Mouse (Mus musculus): ENCODE measurements at regions not wholly inside any gene's neighbourhood (a gene's known extent, or its start where the extent isn't known, plus 50 kb on each side); places are given as distances from the start of the nearest gene placed in this dataset.
A peak's percentile ranks its signal among the peaks of the same experiment; 100 is the strongest.

GRCm38 (mm10) chr13:5714793-5715192 is 146.5 kb upstream of the Klf6 start:
- DNase-seq (ENCODE audit: low read depth, low spot score): no peak

GRCm38 (mm10) chr13:5716749-5717148 is 144.5 kb upstream of the Klf6 start:
- no peak for DNase-seq (ENCODE audit: low read depth, low spot score)

GRCm38 (mm10) chr13:5723319-5723718 is 138.0 kb upstream of the Klf6 start:
- peak; percentile 42 for DNase-seq (ENCODE audit: low read depth, low spot score)

GRCm38 (mm10) chr13:5724364-5724763 is 136.9 kb upstream of the Klf6 start:
- peak; percentile 99 for DNase-seq (ENCODE audit: low read depth, low spot score)

- no peak for DNase-seq (ENCODE audit: low read depth, low spot score)
These were observed 135.3 kb upstream of the Klf6 start for GRCm38 (mm10) chr13:5725984-5726383.

GRCm38 (mm10) chr13:5726446-5726845 is 134.8 kb upstream of the Klf6 start:
- DNase-seq (ENCODE audit: low read depth, low spot score): peak; percentile 67

GRCm38 (mm10) chr13:5728172-5728571 is 133.1 kb upstream of the Klf6 start:
- DNase-seq (ENCODE audit: low read depth, low spot score): no peak

GRCm38 (mm10) chr13:5728808-5729207 is 132.5 kb upstream of the Klf6 start:
- DNase-seq (ENCODE audit: low read depth, low spot score): no peak

- no peak for DNase-seq (ENCODE audit: low read depth, low spot score)
These were observed 131.7 kb upstream of the Klf6 start for GRCm38 (mm10) chr13:5729426-5730068.

GRCm38 (mm10) chr13:5732206-5732605 is 129.1 kb upstream of the Klf6 start:
- DNase-seq (ENCODE audit: low read depth, low spot score): peak; percentile 73

GRCm38 (mm10) chr13:5735027-5735624 is 126.2 kb upstream of the Klf6 start:
- DNase-seq (ENCODE audit: low read depth, low spot score): no peak

GRCm38 (mm10) chr13:5736472-5736871 is 124.8 kb upstream of the Klf6 start:
- no peak for DNase-seq (ENCODE audit: low read depth, low spot score)

- no peak for DNase-seq (ENCODE audit: low read depth, low spot score)
These were observed 124.1 kb upstream of the Klf6 start for GRCm38 (mm10) chr13:5737214-5737613.

- no peak for DNase-seq (ENCODE audit: low read depth, low spot score)
These were observed 120.5 kb upstream of the Klf6 start for GRCm38 (mm10) chr13:5740805-5741204.

GRCm38 (mm10) chr13:5744949-5745348 is 116.3 kb upstream of the Klf6 start:
- DNase-seq (ENCODE audit: low read depth, low spot score): no peak

GRCm38 (mm10) chr13:5757176-5757575 is 104.1 kb upstream of the Klf6 start:
- no peak for DNase-seq (ENCODE audit: low read depth, low spot score)

GRCm38 (mm10) chr13:5757963-5758362 is 103.3 kb upstream of the Klf6 start:
- no peak for DNase-seq (ENCODE audit: low read depth, low spot score)

- peak; percentile 45 for DNase-seq (ENCODE audit: low read depth, low spot score)
These were observed 101.3 kb upstream of the Klf6 start for GRCm38 (mm10) chr13:5760030-5760429.

- no peak for DNase-seq (ENCODE audit: low read depth, low spot score)
These were observed 94.9 kb upstream of the Klf6 start for GRCm38 (mm10) chr13:5766394-5766793.

GRCm38 (mm10) chr13:5767202-5767601 is 94.1 kb upstream of the Klf6 start:
- no peak for DNase-seq (ENCODE audit: low read depth, low spot score)

GRCm38 (mm10) chr13:5768699-5769098 is 92.6 kb upstream of the Klf6 start:
- no peak for DNase-seq (ENCODE audit: low read depth, low spot score)

- peak; percentile 30 for DNase-seq (ENCODE audit: low read depth, low spot score)
These were observed 91.7 kb upstream of the Klf6 start for GRCm38 (mm10) chr13:5769283-5770260.
